Mouse (Mus musculus): ENCODE measurements around the gene Tbx20. TPM values are rescaled to one million over a fixed set of nuclear protein-coding genes. Genes with fewer than 3 reads are reported as not detected.

Gene Tbx20
- not detected for total RNA-seq (2021)
- long read RNA-seq, experiment 1: 0 reads
- long read RNA-seq, experiment 2: 0 reads

GRCm38 (mm10) chr9:24774160-24774969, at the start of gene Tbx20:
Gene Tbx20, minus strand, starts transcription at chr9:24774303.
- intact Hi-C loops (cut with DNase I): no loop called here
- DNase-seq: no peak

GRCm38 (mm10) chr9:24818511-24818910, 44.4 kb upstream of the Tbx20 start:
- intact Hi-C loops (cut with DNase I): no loop called here
- no peak for DNase-seq

- no peak for DNase-seq
- intact Hi-C loops (cut with DNase I): no loop called here
These were observed 38.4 kb upstream of the Tbx20 start for GRCm38 (mm10) chr9:24812461-24812860.

GRCm38 (mm10) chr9:24792110-24792509, 18.0 kb upstream of the Tbx20 start:
- intact Hi-C loops (cut with DNase I): no loop called here

GRCm38 (mm10) chr9:24789396-24789795, 15.3 kb upstream of the Tbx20 start:
- intact Hi-C loops (cut with DNase I): no loop called here
- DNase-seq: no peak

More at GRCm38 (mm10) chr9:24792110-24792509, 18.0 kb upstream of the Tbx20 start:
- no peak for DNase-seq

DNA sequence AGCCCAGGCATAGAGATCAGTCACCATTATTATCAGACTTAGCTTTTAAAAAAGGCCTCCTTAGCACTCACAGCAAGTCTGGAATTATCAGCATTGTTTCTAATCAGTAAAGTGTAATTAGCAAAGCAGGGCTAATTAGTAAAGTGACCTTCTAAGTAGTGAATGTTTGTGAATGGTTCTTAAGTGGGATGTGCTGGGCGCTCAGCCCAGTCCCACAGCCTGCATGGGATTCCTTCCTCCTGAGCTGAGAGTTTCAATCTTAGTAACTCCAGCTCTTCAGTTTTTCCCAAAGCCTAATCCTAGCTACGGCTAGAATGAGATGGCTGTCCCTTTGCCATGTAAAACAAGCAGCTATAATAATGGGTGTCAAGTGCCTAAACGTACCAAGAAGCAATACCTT, 8.2 kb upstream of the Tbx20 start:
- no peak for DNase-seq
- intact Hi-C loops (cut with DNase I): no loop called here

GRCm38 (mm10) chr9:24780929-24781441, 6.9 kb upstream of the Tbx20 start:
- DNase-seq: no peak
- intact Hi-C loops (cut with DNase I): no loop called here

DNA sequence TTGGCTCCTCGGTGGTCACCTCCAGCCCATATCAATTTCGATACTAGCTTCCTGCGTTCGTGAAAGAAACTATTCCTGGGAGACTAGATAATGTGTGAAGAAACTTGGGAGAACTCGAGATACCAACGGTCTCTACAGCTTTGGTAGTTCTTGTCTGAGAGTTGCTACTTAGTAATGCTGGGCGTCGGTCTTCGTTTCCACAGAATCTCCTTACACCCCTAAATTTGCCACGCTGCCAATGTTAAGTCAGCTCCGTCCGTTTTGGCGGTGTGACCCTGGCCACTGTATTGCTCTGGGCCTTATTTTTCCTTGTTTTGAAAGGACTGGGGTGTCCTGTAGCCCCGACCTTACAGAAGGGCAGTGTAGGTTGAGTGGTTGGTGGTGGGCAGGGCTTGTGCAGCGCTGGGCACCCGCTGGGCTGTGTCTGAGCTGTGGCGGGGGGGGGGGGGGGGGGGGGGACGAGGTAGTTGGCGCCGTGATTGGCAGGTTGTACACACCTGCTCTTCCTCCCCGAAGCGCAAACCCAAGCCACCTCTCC, 6.4 kb upstream of the Tbx20 start:
- intact Hi-C loops (cut with DNase I): no loop called here

GRCm38 (mm10) chr9:24779975-24780374, 5.9 kb upstream of the Tbx20 start:
- DNase-seq: no peak
- intact Hi-C loops (cut with DNase I): no loop called here

More for the DNA sequence above, 6.4 kb upstream of the Tbx20 start:
- no peak for DNase-seq

- intact Hi-C loops (cut with DNase I): no loop called here
- no peak for DNase-seq
These were observed 4.5 kb upstream of the Tbx20 start for GRCm38 (mm10) chr9:24778571-24778970.

GRCm38 (mm10) chr9:24777961-24778360, 3.9 kb upstream of the Tbx20 start:
- intact Hi-C loops (cut with DNase I): no loop called here
- no peak for DNase-seq

GRCm38 (mm10) chr9:24777176-24777895, 3.2 kb upstream of the Tbx20 start:
- intact Hi-C loops (cut with DNase I): no loop called here
- DNase-seq: no peak

DNA sequence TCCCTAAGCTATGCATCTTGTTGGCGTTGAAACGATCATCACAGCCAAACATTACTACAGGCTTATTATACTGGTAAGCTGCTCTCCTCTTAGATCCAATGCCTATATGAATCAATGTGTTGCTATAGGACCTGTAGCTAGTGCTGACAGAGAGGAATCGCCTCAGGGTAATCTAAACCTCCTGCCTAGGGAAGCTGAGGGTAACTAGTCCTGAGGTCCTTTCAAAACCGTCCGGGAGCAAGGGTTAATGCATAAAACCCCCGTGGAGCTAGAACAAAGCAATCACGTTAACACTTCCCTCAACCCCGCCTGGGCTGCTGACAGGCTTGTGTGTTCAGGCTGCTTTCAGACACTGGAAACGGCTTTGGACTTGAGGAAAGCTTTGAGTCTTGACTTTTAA, 2.4 kb upstream of the Tbx20 start:
- intact Hi-C loops (cut with DNase I): no loop called here

GRCm38 (mm10) chr9:24775567-24775966, 1.5 kb upstream of the Tbx20 start:
- no peak for DNase-seq
- intact Hi-C loops (cut with DNase I): no loop called here

More for the DNA sequence above, 2.4 kb upstream of the Tbx20 start:
- DNase-seq: no peak

GRCm38 (mm10) chr9:24775001-24775400, 898 bp upstream of the Tbx20 start:
- no peak for DNase-seq
- intact Hi-C loops (cut with DNase I): no loop called here

- DNase-seq: no peak
- intact Hi-C loops (cut with DNase I): no loop called here
These were observed 434 bp downstream of the Tbx20 start for GRCm38 (mm10) chr9:24773669-24774068.

- no peak for DNase-seq
- intact Hi-C loops (cut with DNase I): no loop called here
These were observed 932 bp downstream of the Tbx20 start for GRCm38 (mm10) chr9:24773171-24773570.

GRCm38 (mm10) chr9:24772431-24773120, 1.5 kb downstream of the Tbx20 start:
- intact Hi-C loops (cut with DNase I): no loop called here
- no peak for DNase-seq

GRCm38 (mm10) chr9:24771713-24772112, 2.4 kb downstream of the Tbx20 start:
- intact Hi-C loops (cut with DNase I): no loop called here
- no peak for DNase-seq

- no peak for DNase-seq
- intact Hi-C loops (cut with DNase I): no loop called here
These were observed 3.1 kb downstream of the Tbx20 start for GRCm38 (mm10) chr9:24770941-24771405.

All from gastrocnemius, postnatal 36 days (tissue).